In genomic region chr3:126372815-126373545, GRCm38 (mm10) we compare ENCODE assay signal across 26 mouse cellular contexts. TPM values are rescaled to one million over a fixed set of nuclear protein-coding genes. Genes with fewer than 3 reads are reported as not detected.
DNase-seq lines count a peak whose midpoint lies in the region; ATAC-seq lines count a peak whose summit lies in the region.
"Had no signal": no experiment of that assay in that cellular context is flagged by ENCODE, and none has a peak within 500 bp of the region (broad histone marks: within the 10 kb centered on the region; RNA-seq: fewer than 3 reads in every experiment).

No protein-coding gene starts in this region.

- 58% methylated on average over 9 of the region's 9 CpGs for WGBS in neural tube, embryonic 12.5 days
- WGBS in limb, embryonic 15.5 days: 22% methylated on average over 9 of the region's 9 CpGs
- WGBS in forebrain, embryonic 13.5 days: 75% methylated on average over 9 of the region's 9 CpGs

- peak; percentile 48; the same call in 1 of the 2 replicates for ATAC-seq in neural tube, embryonic 12.5 days (ENCODE audit: low FRiP score, low read depth)
- ATAC-seq in limb, embryonic 15.5 days (ENCODE audit: insufficient number of reproducible peaks, low FRiP score, low TSS enrichment, low read depth): no peak
- ATAC-seq in forebrain, embryonic 13.5 days: no peak
- ATAC-seq: activated CD4-positive, CD25-positive, alpha-beta regulatory T cell, adult 4 months; midbrain, embryonic 15.5 days had no signal

- no peaks in the 10 kb centered on the region for H3K9me3 ChIP-seq in neural tube, embryonic 12.5 days
- H3K9me3 ChIP-seq in limb, embryonic 15.5 days: no peaks in the 10 kb centered on the region
- H3K9me3 ChIP-seq in forebrain, embryonic 13.5 days (replicated peaks): no peaks in the 10 kb centered on the region
- H3K9me3 ChIP-seq: embryonic facial prominence, embryonic 12.5 days; heart, embryonic 13.5 days; hindbrain, embryonic 12.5 days; liver, embryonic 15.5 days; lung, embryonic 15.5 days; midbrain, embryonic 15.5 days had no signal

- H3K27ac ChIP-seq in neural tube, embryonic 12.5 days: no peak overlapping the region
- H3K27ac ChIP-seq in limb, embryonic 15.5 days: peak overlapping the region; percentile 60
- no peak overlapping the region for H3K27ac ChIP-seq in forebrain, embryonic 13.5 days
- H3K27ac ChIP-seq: embryonic facial prominence, embryonic 12.5 days; heart, adult 2 months; heart, embryonic 13.5 days; hindbrain, embryonic 12.5 days; liver, embryonic 15.5 days; lung, embryonic 15.5 days; midbrain, embryonic 15.5 days had no signal

- H3K4me3 ChIP-seq in neural tube, embryonic 12.5 days: no peak overlapping the region
- H3K4me3 ChIP-seq in limb, embryonic 15.5 days: no peak overlapping the region
- H3K4me3 ChIP-seq in forebrain, embryonic 13.5 days: no peak overlapping the region
- H3K4me3 ChIP-seq: embryonic facial prominence, embryonic 12.5 days; heart, adult 2 months; heart, embryonic 13.5 days; hindbrain, embryonic 12.5 days; liver, embryonic 15.5 days; lung, embryonic 15.5 days; midbrain, embryonic 15.5 days had no signal

- H3K9ac ChIP-seq in neural tube, embryonic 12.5 days: no peak overlapping the region
- H3K9ac ChIP-seq in limb, embryonic 15.5 days: no peak overlapping the region
- H3K9ac ChIP-seq in forebrain, embryonic 13.5 days: no peak overlapping the region
- H3K9ac ChIP-seq: embryonic facial prominence, embryonic 12.5 days; heart, embryonic 13.5 days; hindbrain, embryonic 12.5 days; liver, embryonic 15.5 days; lung, embryonic 15.5 days; midbrain, embryonic 15.5 days had no signal

- H3K36me3 ChIP-seq in neural tube, embryonic 12.5 days: no peaks in the 10 kb centered on the region
- no peaks in the 10 kb centered on the region for H3K36me3 ChIP-seq in limb, embryonic 15.5 days
- no peaks in the 10 kb centered on the region for H3K36me3 ChIP-seq in forebrain, embryonic 13.5 days (ENCODE audit: poor library complexity, severe bottlenecking)
- H3K36me3 ChIP-seq: embryonic facial prominence, embryonic 12.5 days; heart, embryonic 13.5 days; hindbrain, embryonic 12.5 days; liver, embryonic 15.5 days; lung, embryonic 15.5 days; midbrain, embryonic 15.5 days had no signal

- H3K27me3 ChIP-seq in neural tube, embryonic 12.5 days (replicated peaks): no peaks in the 10 kb centered on the region
- H3K27me3 ChIP-seq in limb, embryonic 15.5 days: no peaks in the 10 kb centered on the region
- no peaks in the 10 kb centered on the region for H3K27me3 ChIP-seq in forebrain, embryonic 13.5 days
- H3K27me3 ChIP-seq: embryonic facial prominence, embryonic 12.5 days; heart, embryonic 13.5 days; hindbrain, embryonic 12.5 days; liver, embryonic 15.5 days; lung, embryonic 15.5 days; midbrain, embryonic 15.5 days had no signal

- no peak overlapping the region for H3K4me2 ChIP-seq in neural tube, embryonic 12.5 days (replicated peaks)
- H3K4me2 ChIP-seq in limb, embryonic 15.5 days: peak overlapping the region; percentile 12; the same call in 1 of the 2 replicates
- no peak overlapping the region for H3K4me2 ChIP-seq in forebrain, embryonic 13.5 days
- H3K4me2 ChIP-seq: embryonic facial prominence, embryonic 12.5 days; heart, embryonic 13.5 days; hindbrain, embryonic 12.5 days; liver, embryonic 15.5 days; lung, embryonic 15.5 days; midbrain, embryonic 15.5 days had no signal

- peak; percentile 6 for DNase-seq in embryo, embryonic 10.5 days (ENCODE audit: low spot score)
- no peak for DNase-seq in embryo, embryonic 9.5 days (ENCODE audit: extremely low spot score)
- DNase-seq in neural tube, embryonic 10.5 days (ENCODE audit: extremely low spot score, low spot score): no peak
- DNase-seq in layer of hippocampus, postnatal 10 days (ENCODE audit: low spot score in 2 of 2): no peak
- DNase-seq: adrenal gland, postnatal 14 days; cerebellum, adult 8-10 months; cerebellum, postnatal 36 days; gastrocnemius, postnatal 36 days; heart, adult 2 months; kidney, adult 18-20 months; layer of hippocampus, adult 9-11 months; liver; lung, postnatal 36 days; thymus, postnatal 36 days had no signal

- H3K4me1 ChIP-seq in neural tube, embryonic 12.5 days: no peaks in the 10 kb centered on the region
- H3K4me1 ChIP-seq in limb, embryonic 15.5 days: peaks cover 2% of the 10 kb centered on the region; the same call in 1 of the 2 replicates
- no peaks in the 10 kb centered on the region for H3K4me1 ChIP-seq in forebrain, embryonic 13.5 days
- H3K4me1 ChIP-seq: embryonic facial prominence, embryonic 12.5 days; heart, embryonic 13.5 days; hindbrain, embryonic 12.5 days; liver, embryonic 15.5 days; lung, embryonic 15.5 days; midbrain, embryonic 15.5 days had no signal

RNA-seq across cellular contexts. Expression of gene Arsj, which starts 9.5 kb away (rescaled TPM):
- 0.41 and 0.52 TPM in 2 replicates for polyA plus RNA-seq in neural tube, embryonic 12.5 days (2016; fragmentation: Nextera tagmentation; extraction: Ambion mirVana)
- 7.3 and 8.2 TPM in 2 replicates for polyA plus RNA-seq in limb, embryonic 15.5 days (2015; fragmentation: Nextera tagmentation; extraction: Ambion mirVana)
- total RNA-seq in layer of hippocampus, postnatal 10 days (2021): 1 to 10 TPM in 1 of 2 experiments, under 1 TPM in 1; 0.98 to 1.1 TPM
- 0.10 and 0.13 TPM in 2 replicates for polyA plus RNA-seq in forebrain, embryonic 13.5 days (2015; fragmentation: Nextera tagmentation; extraction: Ambion mirVana)
- total RNA-seq: megakaryocyte-erythroid progenitor cell, adult 5-6 weeks had no signal
- polyA plus RNA-seq: activated CD4-positive, CD25-positive, alpha-beta regulatory T cell, adult 4 months; spleen, adult 2 months had no signal
